Mouse (Mus musculus) heart, embryonic 15.5 days (tissue): ENCODE data around the gene Cpne9. TPM values are rescaled to one million over a fixed set of nuclear protein-coding genes. Genes with fewer than 3 reads are reported as not detected.
"Not testable (repeated sequence)": the region's sequence is repeated elsewhere in the genome, so short reads cannot be mapped to it uniquely, and the experiment has no call there.

Source experiments
- ATAC-seq: fragments of 200-750 bp; cut with Nextera tagmentation; replicated peaks from 2 replicates; pipeline ENCODE4 v1.8.0; 2017; ENCODE audit warnings: low read depth, moderate TSS enrichment; ENCODE audit not compliant: insufficient number of reproducible peaks, insufficient read depth, low FRiP score
- H3K27ac ChIP-seq: fragments of 300-500 bp; sonication (generic); 2 replicates; pipeline ENCODE4 v1.5.1; 2015; ENCODE audit warnings: mild to moderate bottlenecking, inconsistent platforms
- H3K27me3 ChIP-seq: fragments of 300-500 bp; sonication (generic); 2 replicates; pipeline ENCODE4 v1.6.1; 2015; ENCODE audit warnings: inconsistent platforms
- H3K36me3 ChIP-seq: fragments of 300-500 bp; sonication (generic); 2 replicates; pipeline ENCODE4 v1.6.1; 2015; ENCODE audit warnings: mild to moderate bottlenecking, inconsistent platforms
- H3K4me1 ChIP-seq: fragments of 300-500 bp; sonication (generic); replicated peaks from 2 replicates; pipeline ENCODE4 v1.6.1; 2015; ENCODE audit warnings: inconsistent platforms
- H3K4me2 ChIP-seq: fragments of 300-500 bp; sonication (generic); 2 replicates; pipeline ENCODE4 v1.6.1; 2015; ENCODE audit warnings: inconsistent platforms, mild to moderate bottlenecking, moderate library complexity
- H3K4me3 ChIP-seq: fragments of 300-500 bp; sonication (generic); 2 replicates; pipeline ENCODE4 v1.5.1; 2015; ENCODE audit warnings: mild to moderate bottlenecking, inconsistent platforms
- H3K9ac ChIP-seq: fragments of 300-500 bp; sonication (generic); 2 replicates; pipeline ENCODE4 v1.6.1; 2015; ENCODE audit warnings: mild to moderate bottlenecking, inconsistent platforms
- H3K9me3 ChIP-seq: fragments of 300-500 bp; sonication (generic); replicated peaks from 2 replicates; pipeline ENCODE4 v1.6.1; 2016; ENCODE audit warnings: inconsistent platforms
- WGBS: fragments of 180-500 bp; shearing (Covaris S2); methylation state at CpG from one replicate; pipeline ENCODE4 v1.1.7; 2015; ENCODE audit warnings: mixed read lengths; 5-methylcytosine and 5-hydroxymethylcytosine counted together
- polyA plus RNA-seq: library from polyadenylated mRNA; unstranded; fragments of >200 nt; fragmentation: Nextera tagmentation; extraction: Ambion mirVana; gene quantifications from 2 replicates; pipeline ENCODE4 v1.2.1, GENCODE M21; 2015

Cpne9 gene
- polyA plus RNA-seq, 1 experiment from 2014 or later = not detected

DNA sequence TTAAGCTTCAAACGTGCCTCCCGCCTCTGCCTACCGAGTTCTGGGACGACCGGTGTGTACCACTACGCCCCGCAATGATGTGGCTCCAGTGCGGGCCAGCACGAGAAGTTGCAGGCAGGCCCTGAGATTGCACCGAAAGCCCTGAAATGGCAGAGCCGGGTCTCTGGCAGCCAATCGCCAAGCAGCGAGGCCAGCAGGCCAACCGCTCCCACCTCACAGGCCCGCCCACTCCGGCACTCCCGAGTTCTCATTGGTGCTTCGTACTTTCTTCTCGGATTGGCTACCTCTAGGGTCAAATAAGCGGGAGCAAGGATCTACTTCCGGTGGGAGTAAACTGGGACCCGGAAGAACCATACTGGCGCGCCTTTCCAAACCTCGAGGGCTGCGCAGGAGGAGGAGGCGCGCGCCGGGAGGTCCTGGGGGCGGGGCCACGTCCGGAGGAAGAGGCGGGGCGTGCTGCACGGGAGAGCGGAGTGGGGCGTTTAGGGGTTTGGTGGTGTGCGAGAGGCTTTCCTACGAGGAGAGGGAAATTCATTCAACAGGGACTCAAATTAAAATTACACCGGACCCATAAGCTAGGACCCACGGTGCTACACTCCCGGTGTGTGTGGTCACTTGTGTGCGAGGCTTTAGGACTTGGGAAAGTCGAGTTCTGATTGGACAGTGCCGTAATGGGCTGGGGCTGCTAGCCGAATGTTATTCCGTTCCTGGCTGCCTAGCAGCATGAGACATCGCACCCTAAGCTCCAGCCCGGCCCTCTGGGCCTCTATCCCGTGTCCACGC lies 44.6 kb downstream of the Cpne9 start, which contains the start of gene Ogg1:
TSS of gene Ogg1 (plus strand) at position 440 of the 783 bp plus-strand sequence.
- Histone ChIP-seq H3K9me3 (no peaks in the 10 kb centered on the region), H3K36me3 (peaks cover 27% of the 10 kb centered on the region), H3K27ac (peak within 1 kb of the TSS; percentile 90), H3K4me1 (peaks cover 13% of the 10 kb centered on the region; the same call in 1 of the 2 replicates), H3K9ac (peak within 1 kb of the TSS; percentile 67), H3K4me3 (peak within 1 kb of the TSS; percentile 62), H3K4me2 (peak within 1 kb of the TSS; percentile 79), H3K27me3 (no peaks in the 10 kb centered on the region)
- under 1% methylated on average over 52 of the region's 52 CpGs for WGBS
- peak; percentile 96 for ATAC-seq

GRCm38 (mm10) chr6:113329396-113329795 lies 47.3 kb downstream of the Cpne9 start:
- Histone ChIP-seq H3K27ac (no peak overlapping the region), H3K36me3 (peaks cover 7% of the 10 kb centered on the region), H3K4me1 (peaks cover 25% of the 10 kb centered on the region), H3K27me3 (no peaks in the 10 kb centered on the region), H3K9ac (no peak overlapping the region), H3K9me3 (no peaks in the 10 kb centered on the region), H3K4me3 (no peak overlapping the region), H3K4me2 (no peak overlapping the region)
- ATAC-seq = no peak
- 94% methylated on average over 1 of the region's 1 CpGs for WGBS

- ATAC-seq = no peak
- no peak overlapping the region for H3K4me2 ChIP-seq
- no peak overlapping the region for H3K9ac ChIP-seq
- no peak overlapping the region for H3K27ac ChIP-seq
- H3K36me3 ChIP-seq = peaks cover 17% of the 10 kb centered on the region
- no peaks in the 10 kb centered on the region for H3K9me3 ChIP-seq
- no peaks in the 10 kb centered on the region for H3K27me3 ChIP-seq
- 50% methylated on average over 2 of the region's 2 CpGs for WGBS
- H3K4me3 ChIP-seq = no peak overlapping the region
- peaks cover 23% of the 10 kb centered on the region for H3K4me1 ChIP-seq
These were observed 48.4 kb downstream of the Cpne9 start for GRCm38 (mm10) chr6:113330547-113330946.

GRCm38 (mm10) chr6:113331721-113332120 lies 49.6 kb downstream of the Cpne9 start:
- Histone ChIP-seq H3K36me3 (peaks cover 27% of the 10 kb centered on the region), H3K9ac (no peak overlapping the region), H3K4me2 (no peak overlapping the region), H3K27ac (no peak overlapping the region), H3K27me3 (no peaks in the 10 kb centered on the region), H3K9me3 (no peaks in the 10 kb centered on the region), H3K4me1 (peaks cover 19% of the 10 kb centered on the region), H3K4me3 (no peak overlapping the region)
- 92% methylated on average over 11 of the region's 11 CpGs for WGBS
- ATAC-seq = no peak

GRCm38 (mm10) chr6:113332734-113333133 lies 50.6 kb downstream of the Cpne9 start:
- WGBS = 80% methylated on average over 6 of the region's 6 CpGs
- not testable (repeated sequence) for H3K9me3 ChIP-seq, ATAC-seq, H3K4me3 ChIP-seq, H3K27me3 ChIP-seq, H3K9ac ChIP-seq
- Histone ChIP-seq H3K4me2 (peak overlapping the region; percentile 47), H3K27ac (peak overlapping the region; percentile 78), H3K4me1 (peaks cover 26% of the 10 kb centered on the region), H3K36me3 (peaks cover 29% of the 10 kb centered on the region)

- Histone ChIP-seq H3K9me3 (no peaks in the 10 kb centered on the region), H3K4me3 (no peak overlapping the region), H3K27ac (peak overlapping the region; percentile 78), H3K36me3 (peaks cover 35% of the 10 kb centered on the region), H3K27me3 (no peaks in the 10 kb centered on the region), H3K4me1 (peaks cover 25% of the 10 kb centered on the region), H3K4me2 (peak overlapping the region; percentile 47), H3K9ac (no peak overlapping the region)
- WGBS = 42% methylated on average over 14 of the region's 14 CpGs
- ATAC-seq = peak; percentile 49
These were observed 51.2 kb downstream of the Cpne9 start for GRCm38 (mm10) chr6:113333137-113333950.

DNA sequence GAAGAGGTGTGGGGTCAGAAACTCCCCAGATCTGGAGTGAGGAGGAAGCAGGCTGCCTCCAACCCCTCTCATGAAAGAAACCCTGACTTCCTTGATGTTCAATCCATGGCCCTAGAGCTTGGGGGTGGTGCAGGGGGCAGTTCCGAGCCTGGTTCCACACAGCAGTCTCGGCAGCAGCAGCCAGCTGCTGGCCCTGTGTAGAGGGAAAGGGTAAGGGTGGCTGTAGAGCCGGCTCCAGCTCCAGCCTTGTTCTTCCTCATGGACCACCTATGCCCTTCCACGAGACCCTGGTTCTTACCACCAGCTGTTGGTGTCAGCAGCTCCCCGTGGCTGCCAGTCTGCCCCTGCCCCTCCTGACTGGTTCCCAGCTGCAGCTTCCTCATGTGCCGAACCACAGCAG lies 52.1 kb downstream of the Cpne9 start:
- Histone ChIP-seq H3K4me2 (no peak overlapping the region), H3K36me3 (peaks cover 44% of the 10 kb centered on the region), H3K9me3 (no peaks in the 10 kb centered on the region), H3K4me1 (peaks cover 24% of the 10 kb centered on the region), H3K4me3 (no peak overlapping the region), H3K9ac (no peak overlapping the region), H3K27me3 (no peaks in the 10 kb centered on the region), H3K27ac (0 out of 2 replicates have a peak overlapping the region, but pooled peaks have one; percentile 9)
- WGBS = 79% methylated on average over 6 of the region's 6 CpGs
- no peak for ATAC-seq

- Histone ChIP-seq H3K27ac (peak overlapping the region; percentile 56), H3K9me3 (no peaks in the 10 kb centered on the region), H3K4me2 (no peak overlapping the region), H3K9ac (peak overlapping the region; percentile 10; the same call in 1 of the 2 replicates), H3K4me1 (peaks cover 30% of the 10 kb centered on the region), H3K27me3 (no peaks in the 10 kb centered on the region), H3K4me3 (no peak overlapping the region), H3K36me3 (peaks cover 54% of the 10 kb centered on the region)
- ATAC-seq = no peak
- WGBS = 38% methylated on average over 8 of the region's 8 CpGs
These were observed 54.9 kb downstream of the Cpne9 start for GRCm38 (mm10) chr6:113336852-113337620.

DNA sequence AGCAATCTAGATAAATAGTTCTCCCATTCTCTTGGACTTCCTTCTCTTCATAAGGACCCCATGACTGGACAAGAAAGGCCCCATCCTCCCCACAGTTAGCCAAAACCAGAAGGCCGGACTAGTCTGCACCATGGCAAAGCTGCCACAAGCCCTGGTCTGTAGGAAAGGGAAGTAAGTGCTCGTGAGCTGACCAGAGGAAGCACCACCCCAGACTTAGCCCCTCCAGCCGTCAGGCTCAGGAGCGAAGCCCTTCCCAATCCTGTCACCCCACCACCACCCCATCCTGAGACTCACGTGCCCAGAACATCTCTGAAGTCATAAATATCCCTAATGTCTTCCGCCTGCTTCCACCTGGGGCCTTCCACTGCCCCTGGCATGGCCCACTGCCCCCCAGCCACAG lies 59.5 kb downstream of the Cpne9 start:
- H3K4me1 ChIP-seq = peaks cover 40% of the 10 kb centered on the region
- H3K27ac ChIP-seq = 0 out of 2 replicates have a peak overlapping the region, but pooled peaks have one; percentile 11
- 71% methylated on average over 6 of the region's 6 CpGs for WGBS
- no peak overlapping the region for H3K4me3 ChIP-seq
- ATAC-seq = no peak
- H3K27me3 ChIP-seq = no peaks in the 10 kb centered on the region
- peaks cover 27% of the 10 kb centered on the region; the same call in 1 of the 2 replicates for H3K36me3 ChIP-seq
- H3K9ac ChIP-seq = peak overlapping the region; percentile 7; the same call in 1 of the 2 replicates
- H3K4me2 ChIP-seq = peak overlapping the region; percentile 21; the same call in 1 of the 2 replicates
- H3K9me3 ChIP-seq = no peaks in the 10 kb centered on the region

GRCm38 (mm10) chr6:113342297-113342696 lies 60.2 kb downstream of the Cpne9 start:
- Histone ChIP-seq H3K4me2 (peak overlapping the region; percentile 80), H3K27ac (peak overlapping the region; percentile 82), H3K27me3 (no peaks in the 10 kb centered on the region), H3K9me3 (no peaks in the 10 kb centered on the region), H3K4me1 (peaks cover 35% of the 10 kb centered on the region), H3K36me3 (peaks cover 27% of the 10 kb centered on the region; the same call in 1 of the 2 replicates), H3K9ac (no peak overlapping the region; the same call in 1 of the 2 replicates), H3K4me3 (peak overlapping the region; percentile 73)
- WGBS = 20% methylated on average over 6 of the region's 7 CpGs
- ATAC-seq = no peak
